Mouse (Mus musculus) left cerebral cortex, adult 11 months (tissue): ENCODE results near the gene Lgals8.

Experiments used
- DNase-seq: peaks from one replicate; pipeline ENCODE4 v3.0.0; 2022; ENCODE audit warnings: low spot score

The Lgals8 gene

DNA sequence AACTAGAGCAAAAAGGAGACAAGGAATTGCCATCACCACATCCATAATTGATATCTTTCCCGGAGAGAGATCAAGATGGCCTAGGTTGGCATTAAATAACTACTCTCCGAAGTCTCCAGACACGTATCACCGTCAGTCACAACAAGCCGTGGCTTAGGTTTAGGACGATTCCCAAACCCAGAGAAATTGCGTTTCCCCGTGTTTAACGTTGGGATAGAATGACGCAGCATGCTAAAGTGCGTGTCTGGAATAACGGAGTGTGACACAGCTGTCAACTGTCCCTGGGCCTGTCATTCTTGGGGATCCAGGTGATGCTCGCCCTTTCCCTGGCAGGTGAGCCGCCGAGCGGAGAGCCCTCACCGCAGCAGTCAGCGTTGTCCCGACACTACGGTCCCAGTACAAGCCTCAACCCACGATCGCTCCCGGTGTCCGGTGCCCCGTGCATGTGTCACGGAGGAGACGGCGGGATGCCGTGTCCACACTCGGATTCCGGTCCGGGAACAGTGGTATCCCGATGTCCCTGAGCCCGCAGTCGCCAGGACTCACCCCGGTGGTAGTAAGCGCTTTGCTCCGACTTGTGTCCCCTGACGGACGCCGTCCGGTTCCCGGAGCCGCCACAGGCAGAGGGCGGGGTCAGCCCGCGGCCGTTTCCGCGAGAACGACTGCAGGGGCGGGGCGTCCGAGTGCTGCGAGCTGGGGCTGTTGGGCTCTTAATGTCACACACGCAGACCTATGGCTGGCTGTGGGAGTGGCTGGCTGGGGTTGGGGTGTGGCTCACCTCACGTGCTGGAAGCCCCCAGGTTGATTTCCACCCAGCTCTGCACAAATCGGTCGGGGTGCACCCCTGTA, 3.6 kb downstream of the Lgals8 start:
- peak; percentile 73 for DNase-seq

DNA sequence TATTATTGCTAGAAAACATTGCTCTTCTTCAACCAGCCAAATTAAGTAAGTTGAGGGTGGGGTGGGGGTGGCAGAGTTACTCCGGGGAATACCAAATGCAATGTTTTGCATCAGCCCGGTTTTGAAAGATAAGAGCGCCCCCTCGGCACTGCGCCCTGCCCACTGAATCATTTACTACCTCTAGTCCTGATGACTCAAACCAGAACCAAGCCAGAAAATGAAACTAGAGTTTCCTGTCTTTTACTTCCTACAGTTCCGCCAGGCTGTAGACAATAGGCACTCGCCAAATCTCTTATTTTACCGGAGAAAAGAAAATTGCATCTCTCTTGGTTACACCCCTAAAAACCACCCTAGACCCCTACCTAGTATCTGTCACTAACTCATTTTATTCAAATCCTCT, 4.3 kb downstream of the Lgals8 start:
- peak; percentile 34 for DNase-seq

- no peak for DNase-seq
These were observed 8.0 kb downstream of the Lgals8 start for GRCm38 (mm10) chr13:12456711-12457110.

- no peak for DNase-seq
These were observed 9.9 kb downstream of the Lgals8 start for GRCm38 (mm10) chr13:12454686-12455390.

GRCm38 (mm10) chr13:12453150-12453549, 11.6 kb downstream of the Lgals8 start:
- DNase-seq: no peak

- DNase-seq: peak; percentile 21
These were observed 22.6 kb downstream of the Lgals8 start for GRCm38 (mm10) chr13:12442008-12442587.

DNA sequence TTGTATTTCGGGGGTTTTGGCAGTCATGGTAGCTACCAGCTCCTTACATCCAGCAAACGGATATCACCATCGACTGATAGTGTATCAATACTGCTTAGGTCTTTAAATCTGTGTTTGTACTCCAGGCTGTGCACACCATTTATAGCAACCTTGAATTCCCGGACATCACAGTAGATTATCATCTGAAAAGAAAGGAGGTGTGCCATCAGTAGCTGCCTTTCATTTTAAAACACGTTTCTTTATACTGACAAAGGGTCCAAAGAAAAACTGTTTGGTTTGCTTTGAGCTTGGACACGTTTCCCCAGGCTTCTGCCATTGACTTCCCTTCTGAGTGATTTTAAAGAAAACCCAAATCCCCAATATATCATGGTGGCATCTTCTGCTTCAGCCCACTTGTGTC, 23.9 kb downstream of the Lgals8 start:
- DNase-seq: no peak

GRCm38 (mm10) chr13:12439586-12439985, 25.2 kb downstream of the Lgals8 start:
- no peak for DNase-seq

DNA sequence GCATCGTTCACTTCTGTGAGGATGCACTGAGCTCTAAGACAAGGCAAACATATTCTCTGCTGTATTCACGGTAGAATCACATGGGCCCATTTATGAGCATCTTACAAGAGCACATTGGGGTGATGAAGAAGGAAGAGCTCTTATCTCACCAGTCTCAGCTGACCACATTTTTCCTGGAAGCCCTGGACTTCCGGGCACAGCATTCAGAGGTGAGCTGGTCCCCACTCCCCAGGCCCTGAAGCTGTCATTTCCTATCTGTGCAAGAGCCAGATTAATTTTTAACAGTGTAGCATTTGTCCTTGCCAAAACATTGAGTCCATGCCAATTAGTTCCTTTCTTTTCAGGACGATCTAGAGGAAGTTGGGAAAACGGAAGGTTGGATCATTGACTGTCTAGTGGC, 30.9 kb downstream of the Lgals8 start:
- no peak for DNase-seq

- no peak for DNase-seq
These were observed 36.2 kb downstream of the Lgals8 start for GRCm38 (mm10) chr13:12428556-12428955.

- DNase-seq: no peak
These were observed 44.1 kb downstream of the Lgals8 start for GRCm38 (mm10) chr13:12420596-12420995.

DNA sequence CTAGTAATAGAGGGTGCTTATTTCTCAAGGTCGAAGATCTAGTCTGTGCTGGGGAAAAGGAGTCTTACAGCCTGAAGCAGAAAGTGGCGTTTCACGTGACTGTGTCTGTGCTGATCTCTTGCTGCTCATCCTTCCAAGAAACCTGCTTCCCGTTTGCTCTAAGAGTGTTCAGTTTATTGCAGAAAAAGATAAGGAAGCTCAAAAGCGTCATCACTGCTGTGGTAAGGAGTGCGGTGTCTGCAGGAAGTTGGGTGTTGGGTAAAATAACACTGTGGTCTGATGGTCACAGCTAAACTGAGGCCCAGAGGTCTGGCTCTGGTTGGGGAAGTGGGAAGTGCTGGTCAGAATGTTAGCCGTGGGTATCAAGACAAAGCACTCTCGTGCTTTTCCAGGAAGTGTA, 52.7 kb downstream of the Lgals8 start:
- peak; percentile 14 for DNase-seq

GRCm38 (mm10) chr13:12408343-12409066, 56.2 kb downstream of the Lgals8 start:
- no peak for DNase-seq

GRCm38 (mm10) chr13:12395571-12395970, 69.2 kb downstream of the Lgals8 start:
- DNase-seq: no peak

GRCm38 (mm10) chr13:12394609-12395505, 69.9 kb downstream of the Lgals8 start, which contains the start of gene Heatr1:
Heatr1 (plus strand) TSS chr13:12395027.
- peak; percentile 94 for DNase-seq
